28 mouse cellular contexts compared by ENCODE assay signal in the genomic region with DNA sequence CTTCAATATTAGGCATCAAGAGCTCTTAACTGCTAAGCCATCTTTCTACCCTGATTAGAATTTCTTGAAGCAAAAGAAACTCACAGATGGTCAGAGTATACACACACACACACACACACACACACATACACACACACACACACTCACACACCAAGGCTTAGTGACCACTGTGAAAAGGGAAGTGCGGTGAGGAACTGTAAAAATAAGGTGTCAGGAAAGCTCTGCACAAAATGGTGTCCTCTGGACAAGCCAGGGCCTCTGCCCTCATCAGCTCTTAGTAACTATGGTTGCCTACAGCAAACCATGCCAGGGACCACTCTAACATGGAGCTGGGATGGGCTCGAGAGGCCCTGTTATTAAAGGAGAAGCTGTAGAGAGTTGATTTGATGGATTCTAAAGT. TPM values are rescaled to one million over a fixed set of nuclear protein-coding genes. Genes with fewer than 3 reads are reported as not detected.
A peak's percentile ranks its signal among the peaks of the same experiment; 100 is the strongest.
DNase-seq lines count a peak whose midpoint lies in the region; ATAC-seq and TF ChIP-seq lines count a peak whose summit lies in the region.
"Had no signal": no experiment of that assay in that cellular context is flagged by ENCODE, and none has a peak within 500 bp of the region (broad histone marks: within the 10 kb centered on the region; RNA-seq: fewer than 3 reads in every experiment).

No protein-coding gene starts in this region.

- no peaks in the 10 kb centered on the region for H3K9me3 ChIP-seq in CH12.LX (replicated peaks; ENCODE audit: low read length)
- H3K9me3 ChIP-seq: embryonic facial prominence, embryonic 12.5 days; embryonic facial prominence, embryonic 15.5 days; heart, embryonic 12.5 days; heart, embryonic 15.5 days had no signal

- dilution Hi-C loops in CH12.LX (cut with MboI; ENCODE audit: extremely low pct_ligation_motif_present, extremely low pct_unique_long_range_greater_than_20kb, low sequenced_read_pairs): no loop called here

- no peak overlapping the region for H3K4me3 ChIP-seq in layer of hippocampus, adult 2 months
- no peak overlapping the region for H3K4me3 ChIP-seq in CH12.LX (replicated peaks in 1 of 3; ENCODE audit: low read depth in 2 of 3, low read length in 2 of 3, poor library complexity in 1 of 3)
- H3K4me3 ChIP-seq: embryonic facial prominence, embryonic 12.5 days; embryonic facial prominence, embryonic 15.5 days; heart, embryonic 12.5 days; heart, embryonic 15.5 days had no signal

- in situ Hi-C loops in CH12.LX (cut with MboI; ENCODE audit: low pct_ligation_motif_present, low pct_unique_long_range_greater_than_20kb, low sequenced_read_pairs): no loop called here

- TF ChIP-seq CTCF in layer of hippocampus, adult 2 months (conservative IDR thresholded peaks at IDR 0.05): no peak
- no peak for TF ChIP-seq CTCF in CH12.LX (conservative IDR thresholded peaks at IDR 0.05 in 1 of 2, IDR thresholded peaks at IDR 0.05 in 1 of 2; ENCODE audit: low read depth in 2 of 2, low read length in 2 of 2)

- 0 out of 2 replicates have a peak, but pooled peaks have one; percentile 39 for TF ChIP-seq EP300 in CH12.LX (IDR thresholded peaks at IDR 0.05; ENCODE audit: low read length)

- no peak for TF ChIP-seq RAD21 in CH12.LX (IDR thresholded peaks at IDR 0.05; ENCODE audit: low read depth, low read length)

- H3K27ac ChIP-seq in layer of hippocampus, adult 2 months: peak overlapping the region; percentile 61; the same call in 1 of the 2 replicates
- H3K27ac ChIP-seq in CH12.LX (ENCODE audit: insufficient read depth, low read depth): no peak overlapping the region
- H3K27ac ChIP-seq: embryonic facial prominence, embryonic 15.5 days; hindbrain, embryonic 14.5 days; hindbrain, postnatal 0 days had no signal

- H3K9ac ChIP-seq in CH12.LX (ENCODE audit: insufficient read depth, low read depth): no peak overlapping the region
- H3K9ac ChIP-seq: embryonic facial prominence, embryonic 12.5 days; embryonic facial prominence, embryonic 15.5 days; heart, embryonic 12.5 days; heart, embryonic 15.5 days; hindbrain, embryonic 14.5 days had no signal

- H3K36me3 ChIP-seq in CH12.LX (replicated peaks in 1 of 2; ENCODE audit: control insufficient read depth in 1 of 2, insufficient read depth in 1 of 2, low read length in 1 of 2): peaks cover 38 to 91% of the 10 kb centered on the region in 2 experiments

- peaks cover 7 to 39% of the 10 kb centered on the region in 2 experiments for H3K4me1 ChIP-seq in CH12.LX (ENCODE audit: control insufficient read depth in 1 of 2, insufficient read depth in 2 of 2)

- H3K79me2 ChIP-seq in CH12.LX (replicated peaks; ENCODE audit: control insufficient read depth, extremely low read depth, insufficient read depth, poor library complexity, severe bottlenecking): peaks cover 54% of the 10 kb centered on the region

- intact Hi-C loops in left cerebral cortex, postnatal 36 days (cut with DNase I): no loop called here

- H3K27me3 ChIP-seq in CH12.LX (replicated peaks): no peaks in the 10 kb centered on the region
- H3K27me3 ChIP-seq: embryonic facial prominence, embryonic 12.5 days; embryonic facial prominence, embryonic 15.5 days; heart, embryonic 12.5 days; heart, embryonic 15.5 days had no signal

- ATAC-seq in megakaryocyte, adult 5-6 weeks (ENCODE audit: poor library complexity, severe bottlenecking): peak; percentile 68
- ATAC-seq: activated CD4-positive, CD25-positive, alpha-beta regulatory T cell, adult 4 months; CD4-positive, CD25-positive, alpha-beta regulatory T cell, adult 4 months; forebrain, embryonic 14.5 days; hindbrain, postnatal 0 days; inflammation-experienced regulatory T-cells, adult 6 months had no signal

- no peak for DNase-seq in layer of hippocampus, adult 2 months (ENCODE audit: low spot score in 2 of 2)
- no peak for DNase-seq in layer of hippocampus, adult 9-10 months (ENCODE audit: low spot score)
- DNase-seq in CH12.LX (ENCODE audit: extremely low read depth): no peak
- peak; percentile 48 to 73 for DNase-seq in natural killer cell, adult 2 months (ENCODE audit: low spot score in 2 of 2)
- DNase-seq in cerebellum, postnatal 4 days (ENCODE audit: low spot score in 2 of 2): no peak
- DNase-seq in left cerebral cortex, postnatal 36 days (ENCODE audit: low spot score in 2 of 2): no peak
- no peak for DNase-seq in right cerebral cortex, postnatal 4 days
- DNase-seq: adrenal gland, adult 8-10 months; adrenal gland, postnatal 25 days; cerebellum, adult 18-20 months; cerebellum, adult 9-10 months; cerebellum, postnatal 14 days; gastrocnemius, postnatal 10 days; gastrocnemius, postnatal 36 days; heart, adult 18-20 months; heart, postnatal 14 days; heart, postnatal 4 days had no signal

- H3K4me2 ChIP-seq in CH12.LX (ENCODE audit: insufficient read depth, low read depth, poor library complexity, severe bottlenecking): no peak overlapping the region
- H3K4me2 ChIP-seq: embryonic facial prominence, embryonic 12.5 days; embryonic facial prominence, embryonic 15.5 days; heart, embryonic 12.5 days; heart, embryonic 15.5 days; hindbrain, embryonic 14.5 days had no signal

- TF ChIP-seq POLR2A in CH12.LX (IDR thresholded peaks at IDR 0.05; ENCODE audit: low read depth, low read length): no peak

TF ChIP-seq in CH12.LX, 34 proteins besides CTCF, POLR2A, EP300 and RAD21:
- peak; percentile 29; the same call in 1 of the 2 replicates for TF ChIP-seq POLR2AphosphoS2 (IDR thresholded peaks at IDR 0.05; ENCODE audit: low read depth, low read length)
- 0 out of 2 replicates have a peak, but pooled peaks have one; percentile 36 for TF ChIP-seq IRF4 (IDR thresholded peaks at IDR 0.05; ENCODE audit: low read depth, low read length)
- TF ChIP-seq NRF1 (IDR thresholded peaks at IDR 0.05; ENCODE audit: low read depth, low read length): no peak
- TF ChIP-seq SIN3A (IDR thresholded peaks at IDR 0.05; ENCODE audit: low read length): 0 out of 2 replicates have a peak, but pooled peaks have one; percentile 32
- no peak for TF ChIP-seq JUND (conservative IDR thresholded peaks at IDR 0.05; ENCODE audit: low read depth, low read length)
- 0 out of 2 replicates have a peak, but pooled peaks have one; percentile 27 for TF ChIP-seq TCF12 (IDR thresholded peaks at IDR 0.05; ENCODE audit: low read depth, low read length)
- peak; percentile 37; the same call in 1 of the 2 replicates for TF ChIP-seq ELF1 (IDR thresholded peaks at IDR 0.05; ENCODE audit: low read depth, low read length)
TF ChIP-seq in CH12.LX: peak in this region for 5.

RNA-seq across cellular contexts. Expression of gene Rpa1, which starts 23.7 kb away (rescaled TPM):
- total RNA-seq in layer of hippocampus, adult 2 months (2021): 10 to 100 TPM; 64.1 to 67.0 TPM
- total RNA-seq in CH12.LX (2012; rRNA removed) (287 and 354 TPM in 2 replicates), CH12.LX (2014; rRNA removed) (357 and 379 TPM in 2 replicates)
- 230 and 247 TPM in 2 replicates for polyA plus RNA-seq in CH12.LX (2012; ENCODE audit: insufficient read length, low read depth)
- 37.2 and 37.6 TPM in 2 replicates for total RNA-seq in megakaryocyte, adult 5-6 weeks (2015)
- total RNA-seq in megakaryocyte, adult 5-6 weeks (2017): 126 and 129 TPM in 2 replicates
- 10 to 100 TPM; 44.0 to 47.1 TPM for total RNA-seq in left cerebral cortex, postnatal 36 days (2021)

RNA-seq across cellular contexts. Expression of gene Smyd4, which starts 23.8 kb away (rescaled TPM):
- total RNA-seq in layer of hippocampus, adult 2 months (2021): 10 to 100 TPM; 14.9 to 16.7 TPM
- total RNA-seq in CH12.LX (2012; rRNA removed): 11.5 and 13.9 TPM in 2 replicates
- 13.9 and 15.4 TPM in 2 replicates for total RNA-seq in CH12.LX (2014; rRNA removed)
- 11.8 and 12.5 TPM in 2 replicates for polyA plus RNA-seq in CH12.LX (2012; ENCODE audit: insufficient read length, low read depth)
- 1.9 and 4.9 TPM in 2 replicates for total RNA-seq in megakaryocyte, adult 5-6 weeks (2015)
- 6.5 and 12.7 TPM in 2 replicates for total RNA-seq in megakaryocyte, adult 5-6 weeks (2017)
- total RNA-seq in left cerebral cortex, postnatal 36 days (2021): 10 to 100 TPM; 13.2 to 16.4 TPM

Comparison
In these comparisons a context has a peak if more than half of its experiments do, and no peak if none do; other contexts are left out.
1. DNase-seq: peak in natural killer cell, adult 2 months (2 of 2); none in layer of hippocampus, adult 2 months (0 of 2), layer of hippocampus, adult 9-10 months (single experiment), CH12.LX (single experiment), cerebellum, postnatal 4 days (0 of 2), left cerebral cortex, postnatal 36 days (0 of 2) and right cerebral cortex, postnatal 4 days (single experiment).